Mouse (Mus musculus) neural tube, embryonic 12.5 days (tissue): ENCODE results near the gene Cyb5d1. TPM values are rescaled to one million over a fixed set of nuclear protein-coding genes. Genes with fewer than 3 reads are reported as not detected.

ENCODE experiments used
- ATAC-seq: fragments of 200-750 bp; cut with Nextera tagmentation; 2 replicates; pipeline ENCODE4 v1.8.0; 2017; ENCODE audit warnings: low read depth, mild to moderate bottlenecking, moderate TSS enrichment, moderate library complexity; ENCODE audit not compliant: low FRiP score
- H3K27ac ChIP-seq: fragments of 300-500 bp; sonication (generic); 2 replicates; pipeline ENCODE4 v1.5.1; 2016
- H3K27me3 ChIP-seq: fragments of 300-500 bp; sonication (generic); replicated peaks from 2 replicates; pipeline ENCODE4 v1.6.1; 2016; ENCODE audit warnings: mild to moderate bottlenecking
- H3K36me3 ChIP-seq: fragments of 300-500 bp; sonication (generic); 2 replicates; pipeline ENCODE4 v1.6.1; 2016; ENCODE audit warnings: mild to moderate bottlenecking
- H3K4me1 ChIP-seq: fragments of 300-500 bp; sonication (generic); 2 replicates; pipeline ENCODE4 v1.6.1; 2016
- H3K4me2 ChIP-seq: fragments of 300-500 bp; sonication (generic); replicated peaks from 2 replicates; pipeline ENCODE4 v1.6.1; 2016; ENCODE audit warnings: mild to moderate bottlenecking
- H3K4me3 ChIP-seq: fragments of 300-500 bp; sonication (generic); 2 replicates; pipeline ENCODE4 v1.5.1; 2016
- H3K9ac ChIP-seq: fragments of 300-500 bp; sonication (generic); 2 replicates; pipeline ENCODE4 v1.6.1; 2016; ENCODE audit warnings: mild to moderate bottlenecking
- H3K9me3 ChIP-seq: fragments of 300-500 bp; sonication (generic); 2 replicates; pipeline ENCODE4 v1.6.1; 2016; ENCODE audit warnings: mild to moderate bottlenecking
- WGBS: fragments of 180-500 bp; shearing (Covaris S2); methylation state at CpG from one replicate; pipeline ENCODE4 v1.1.7; 2016; 5-methylcytosine and 5-hydroxymethylcytosine counted together
- polyA plus RNA-seq: library from polyadenylated mRNA; unstranded; fragments of >200 nt; fragmentation: Nextera tagmentation; extraction: Ambion mirVana; gene quantifications from 2 replicates; pipeline ENCODE4 v1.2.1, GENCODE M21; 2016

Gene Cyb5d1
- polyA plus RNA-seq, 1 experiment from 2014 or later = 49.9 TPM

DNA sequence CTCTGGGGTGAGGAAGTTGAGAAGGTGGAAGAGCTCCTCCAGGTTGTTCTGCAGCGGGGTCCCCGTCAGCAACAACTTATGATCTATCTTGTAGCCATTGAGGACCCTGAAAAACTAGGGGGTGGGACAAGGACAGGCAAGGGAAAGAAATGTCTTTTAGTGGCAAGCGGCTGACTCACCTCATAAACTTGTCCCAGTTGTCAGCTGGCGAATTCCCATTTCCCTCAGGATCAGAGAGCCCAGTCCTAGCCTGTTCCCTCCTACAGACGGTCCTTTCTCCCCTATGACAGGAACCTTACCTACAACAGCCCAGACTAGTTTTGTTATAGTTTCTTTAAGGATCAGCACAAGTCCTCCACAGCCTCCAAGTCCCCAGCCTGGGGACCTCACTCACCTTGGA, 38.9 kb downstream of the Cyb5d1 start:
- no peak for ATAC-seq

DNA sequence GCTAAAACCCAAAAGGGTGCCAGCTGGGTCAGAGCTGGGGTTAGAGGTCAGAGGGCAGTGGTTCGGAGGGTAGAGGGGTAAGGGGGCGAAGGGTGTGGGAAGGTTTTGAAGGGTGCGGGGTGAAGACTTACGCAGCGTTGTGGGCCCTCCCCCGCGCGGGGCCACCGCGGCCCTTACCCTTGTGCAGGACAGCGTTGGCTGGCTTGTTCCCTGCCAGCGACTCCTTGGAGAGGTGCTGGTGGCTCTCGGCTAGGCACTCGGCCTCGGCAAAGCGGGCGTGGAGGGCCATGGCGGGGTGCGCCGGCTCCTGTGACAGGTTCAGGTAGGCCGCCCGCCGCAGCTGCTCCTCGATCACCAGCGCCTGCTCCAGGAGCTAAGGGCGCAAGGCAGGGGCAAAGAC, 49.0 kb downstream of the Cyb5d1 start:
- Histone ChIP-seq H3K9ac (no peak overlapping the region), H3K4me1 (peaks cover 2% of the 10 kb centered on the region), H3K9me3 (no peaks in the 10 kb centered on the region), H3K4me2 (no peak overlapping the region), H3K27ac (no peak overlapping the region), H3K36me3 (peaks cover 89% of the 10 kb centered on the region), H3K27me3 (no peaks in the 10 kb centered on the region), H3K4me3 (no peak overlapping the region)
- WGBS = 90% methylated on average over 25 of the region's 26 CpGs
- ATAC-seq = no peak

More for the DNA sequence above, 38.9 kb downstream of the Cyb5d1 start:
- no peaks in the 10 kb centered on the region for H3K27me3 ChIP-seq
- H3K4me1 ChIP-seq = no peaks in the 10 kb centered on the region
- no peak overlapping the region for H3K4me3 ChIP-seq
- H3K36me3 ChIP-seq = peaks cover 99% of the 10 kb centered on the region
- H3K9ac ChIP-seq = no peak overlapping the region
- WGBS = 88% methylated on average over 5 of the region's 5 CpGs
- H3K27ac ChIP-seq = no peak overlapping the region
- no peaks in the 10 kb centered on the region for H3K9me3 ChIP-seq
- H3K4me2 ChIP-seq = no peak overlapping the region

Other genes with a start within 250 kb of the Cyb5d1 start
- 0.20 TPM in 1 of 2 replicates, not detected in the other for gene Alox12b, start 238.6 kb downstream of the Cyb5d1 start, polyA plus RNA-seq
- gene Alox8, start 197.8 kb downstream of the Cyb5d1 start, polyA plus RNA-seq = 0.09 TPM in 1 of 2 replicates, not detected in the other
- 0.10 and 0.17 TPM in 2 replicates for gene Gucy2e, start 158.6 kb downstream of the Cyb5d1 start, polyA plus RNA-seq
- 32.1 and 32.6 TPM in 2 replicates for gene Cntrob, start 71.9 kb downstream of the Cyb5d1 start, polyA plus RNA-seq
- gene Trappc1, start 71.7 kb downstream of the Cyb5d1 start, polyA plus RNA-seq = 179 and 194 TPM in 2 replicates
- gene Kcnab3, start 69.4 kb downstream of the Cyb5d1 start, polyA plus RNA-seq = 5.6 and 5.8 TPM in 2 replicates
- 51.3 and 58.6 TPM in 2 replicates for gene Rnf227, start 55.2 kb downstream of the Cyb5d1 start, polyA plus RNA-seq
- 87.1 and 93.0 TPM in 2 replicates for gene Chd3, start 26.2 kb downstream of the Cyb5d1 start, polyA plus RNA-seq
- gene Naa38, start 144 bp downstream of the Cyb5d1 start, polyA plus RNA-seq = 105 and 111 TPM in 2 replicates
- gene Tmem88, start 2.6 kb upstream of the Cyb5d1 start, polyA plus RNA-seq = 13.7 TPM in 2 replicates
- gene Kdm6b, start 18.0 kb upstream of the Cyb5d1 start, polyA plus RNA-seq = 48.6 and 52.4 TPM in 2 replicates
- gene Dnah2, start 153.5 kb upstream of the Cyb5d1 start, polyA plus RNA-seq = 1.6 and 1.9 TPM in 2 replicates
- gene Efnb3, start 164.6 kb upstream of the Cyb5d1 start, polyA plus RNA-seq = 54.4 and 57.4 TPM in 2 replicates
- 32.2 and 32.4 TPM in 2 replicates for gene Wrap53, start 184.6 kb upstream of the Cyb5d1 start, polyA plus RNA-seq
- 116 and 120 TPM in 2 replicates for gene Trp53, start 184.7 kb upstream of the Cyb5d1 start, polyA plus RNA-seq
- 8.4 and 10.8 TPM in 2 replicates for gene Atp1b2, start 210.3 kb upstream of the Cyb5d1 start, polyA plus RNA-seq
- gene Shbg, start 222.3 kb upstream of the Cyb5d1 start, polyA plus RNA-seq = not detected in 2 replicates
- 22.0 and 23.3 TPM in 2 replicates for gene Sat2, start 226.4 kb upstream of the Cyb5d1 start, polyA plus RNA-seq
- gene Fxr2, start 237.4 kb upstream of the Cyb5d1 start, polyA plus RNA-seq = 55.8 and 71.5 TPM in 2 replicates